Mouse (Mus musculus): ENCODE data around the gene Thap4.
"Not testable (repeated sequence)": the region's sequence is repeated elsewhere in the genome, so short reads cannot be mapped to it uniquely, and the experiment has no call there.

Gene Thap4

DNA sequence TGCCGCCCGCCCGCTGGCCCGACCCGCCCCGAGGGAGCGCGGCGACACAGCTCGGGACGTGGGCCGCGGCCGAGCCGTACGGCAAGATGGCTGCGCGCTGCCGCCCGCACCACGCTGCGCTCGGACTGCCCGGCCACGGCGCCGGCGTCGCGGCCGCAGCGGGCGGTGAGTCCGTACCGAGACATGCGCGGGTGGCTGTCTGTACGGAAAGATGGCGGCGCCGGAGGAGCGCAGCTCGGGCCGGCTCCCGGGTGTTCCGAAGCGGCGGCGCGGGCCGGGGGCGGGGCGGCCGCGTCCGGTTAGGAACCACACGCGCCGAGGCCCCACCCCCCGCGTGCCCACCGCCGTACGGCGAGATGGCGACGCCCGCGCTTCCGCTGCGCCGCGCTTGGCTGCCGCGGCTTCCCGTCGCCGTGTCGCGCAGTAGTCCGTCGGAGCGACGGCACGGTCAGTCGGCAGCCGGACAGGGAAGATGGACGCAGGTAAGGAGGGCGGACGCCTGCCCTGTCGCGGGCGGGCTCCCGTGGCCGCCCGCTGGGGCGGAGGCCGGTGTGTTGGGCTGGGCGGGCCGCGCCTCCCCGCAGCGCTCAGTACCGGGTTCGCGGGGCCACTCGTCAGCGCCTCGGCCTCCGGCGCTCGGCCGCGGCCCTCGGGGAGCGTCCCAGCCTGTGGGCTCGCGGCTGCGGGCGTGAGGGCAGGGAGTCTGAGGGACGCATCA is at the start of gene Thap4:
Thap4 (minus strand) TSS at position 292 of the 718 bp plus-strand sequence.
- DNase-seq: peak; percentile 94

DNA sequence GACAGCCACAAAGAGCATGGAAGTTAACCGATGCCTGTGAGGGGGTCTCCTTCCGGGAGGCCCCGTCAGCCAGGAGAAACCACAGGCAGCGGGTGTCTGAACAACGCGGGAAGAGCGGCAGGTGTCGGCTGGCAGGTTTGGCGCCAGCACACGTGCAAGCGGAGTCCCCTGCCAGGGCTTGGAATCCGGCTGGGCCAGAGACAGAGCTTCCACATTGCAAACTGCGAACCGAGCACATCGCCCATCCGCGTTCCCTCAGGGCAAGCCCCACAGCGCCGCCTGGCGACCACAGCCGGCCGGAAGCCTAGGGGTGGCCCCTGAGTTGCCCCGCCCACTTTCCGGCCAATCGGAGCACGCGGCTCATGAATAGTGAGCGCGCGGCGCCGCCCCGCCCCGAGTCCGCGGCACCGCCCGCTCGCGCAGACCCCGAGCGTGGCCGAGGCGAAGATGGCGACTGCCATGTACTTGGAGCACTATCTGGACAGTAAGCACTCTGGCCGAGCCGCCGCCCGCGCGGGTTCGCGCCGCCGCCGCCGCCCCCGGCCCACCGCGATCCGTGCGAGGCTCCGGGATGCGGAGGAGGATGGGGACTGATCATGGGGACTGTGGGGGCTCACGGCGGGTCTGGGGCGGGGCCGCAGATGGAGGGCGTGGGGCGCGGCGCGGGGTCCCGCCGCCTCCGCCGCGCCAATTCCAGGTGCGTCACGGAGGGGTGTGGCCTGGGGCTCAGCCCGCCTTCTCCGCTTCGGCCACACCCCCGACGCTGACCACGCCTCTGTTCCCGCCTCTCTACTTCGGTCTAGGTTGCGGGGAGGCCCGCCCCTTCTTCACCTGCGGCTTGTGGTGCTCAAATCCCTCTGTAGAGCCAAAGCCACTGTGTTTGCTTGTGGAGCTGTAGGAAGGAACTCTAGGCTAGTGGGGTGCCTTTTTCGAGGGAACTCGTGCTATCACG is 49.2 kb upstream of the Thap4 start, which contains the start of gene Ing5:
Ing5 (plus strand) TSS at position 410 of the 952 bp plus-strand sequence.
- peak; percentile 100 for DNase-seq

DNA sequence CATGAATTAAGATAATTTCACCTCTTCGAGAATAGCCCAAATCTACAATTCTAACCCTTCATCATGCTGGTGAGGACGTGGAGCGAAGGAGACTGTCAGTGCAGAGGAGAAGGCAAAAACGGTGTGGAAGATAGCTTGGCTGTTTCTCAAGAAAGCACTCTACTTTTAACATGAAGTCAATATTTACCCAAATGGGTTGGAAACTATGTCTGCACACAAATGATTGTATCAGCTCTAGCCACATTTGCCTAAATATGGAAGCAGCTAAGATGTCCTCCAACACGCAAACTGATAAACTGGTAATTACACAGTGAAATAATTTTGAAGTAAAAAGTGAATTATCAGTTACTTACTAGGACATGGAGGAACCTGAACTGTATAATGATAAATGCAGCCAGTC is 48.1 kb upstream of the Thap4 start:
- DNase-seq: no peak

DNA sequence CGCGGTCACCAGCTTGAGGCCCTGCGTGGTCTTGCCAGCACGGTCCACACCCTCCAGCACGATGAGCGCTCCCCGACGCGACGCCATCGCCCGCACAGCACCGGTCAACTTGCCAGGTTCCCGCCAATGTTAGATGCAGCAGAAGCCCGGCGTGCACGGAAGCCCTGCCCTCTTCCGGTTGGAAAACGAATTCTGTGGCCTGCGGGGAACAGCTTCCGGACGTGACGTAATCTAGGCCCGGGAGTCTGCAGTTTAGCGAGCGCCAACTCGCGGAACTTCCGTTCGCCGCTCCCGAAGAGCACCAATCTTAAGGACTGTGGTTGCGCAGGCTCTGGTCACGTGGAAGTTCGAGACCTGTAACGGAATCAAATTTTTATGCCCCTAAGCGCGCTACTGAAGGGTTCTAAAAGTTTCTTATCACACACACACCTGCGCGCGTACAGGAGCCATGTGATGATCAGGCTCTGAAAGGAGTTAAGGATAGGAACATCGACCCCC is 47.1 kb upstream of the Thap4 start, which contains the start of gene Dtymk:
Dtymk (minus strand) TSS at position 194 of the 498 bp plus-strand sequence.
- DNase-seq: peak; percentile 96

DNA sequence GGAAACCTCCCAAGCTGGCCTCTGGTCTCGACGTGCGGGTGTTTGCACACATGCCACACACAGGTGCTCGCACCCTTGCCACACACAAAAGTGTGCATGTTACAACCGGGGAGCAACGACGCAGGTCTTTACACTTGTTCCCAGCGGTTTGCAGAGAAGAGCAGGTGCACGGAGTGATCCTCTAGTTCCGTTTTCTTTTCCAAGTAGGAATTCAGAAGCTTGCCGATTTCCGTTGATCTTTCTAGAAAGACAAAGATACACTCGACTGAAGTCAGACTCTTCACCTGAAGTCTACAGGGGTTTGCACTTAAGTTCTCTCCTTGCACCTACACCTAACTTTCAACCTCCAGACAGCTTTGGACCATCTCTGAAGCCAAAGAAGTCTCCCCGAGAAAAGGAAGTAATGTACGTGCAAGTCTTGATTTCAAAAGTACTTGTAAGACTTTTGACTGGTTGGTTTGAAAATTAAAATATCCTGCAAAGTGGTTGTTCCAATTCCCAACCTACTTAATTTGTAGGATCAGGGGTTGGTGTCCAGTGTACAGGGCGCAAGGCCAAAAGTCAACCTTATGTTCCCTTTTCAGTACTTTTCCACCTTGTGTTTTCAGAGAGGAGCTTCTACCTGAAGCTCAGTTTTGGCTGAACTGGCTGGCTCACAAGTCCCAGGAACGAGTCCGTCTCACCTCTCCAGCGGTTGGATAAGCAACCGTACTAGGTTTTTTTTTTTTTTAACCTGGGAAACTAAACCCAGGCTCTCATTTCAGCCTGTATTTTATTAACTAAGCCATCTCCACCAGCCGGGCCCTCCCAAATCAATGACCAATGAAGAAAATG is 46.2 kb upstream of the Thap4 start:
- DNase-seq: no peak

DNA sequence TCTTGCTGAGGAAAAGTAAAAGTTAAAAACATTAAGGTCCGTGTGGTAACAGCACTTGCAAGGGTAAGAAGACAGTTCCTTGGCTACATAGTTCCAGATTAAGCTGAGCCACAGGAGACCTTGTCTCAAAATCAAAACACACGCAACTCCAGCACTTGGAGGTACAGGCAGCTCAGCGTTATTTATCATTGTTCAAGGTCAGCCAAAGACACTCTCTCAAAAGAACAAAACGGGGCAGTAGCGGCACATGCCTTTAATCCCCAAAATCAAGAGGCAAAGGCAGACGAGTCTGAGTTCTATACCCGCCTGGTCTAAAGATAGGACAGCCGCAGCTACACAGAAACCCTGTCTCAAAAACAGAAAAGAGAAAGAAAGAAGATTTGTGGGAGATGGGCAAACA is 41.2 kb upstream of the Thap4 start:
- DNase-seq: no peak

DNA sequence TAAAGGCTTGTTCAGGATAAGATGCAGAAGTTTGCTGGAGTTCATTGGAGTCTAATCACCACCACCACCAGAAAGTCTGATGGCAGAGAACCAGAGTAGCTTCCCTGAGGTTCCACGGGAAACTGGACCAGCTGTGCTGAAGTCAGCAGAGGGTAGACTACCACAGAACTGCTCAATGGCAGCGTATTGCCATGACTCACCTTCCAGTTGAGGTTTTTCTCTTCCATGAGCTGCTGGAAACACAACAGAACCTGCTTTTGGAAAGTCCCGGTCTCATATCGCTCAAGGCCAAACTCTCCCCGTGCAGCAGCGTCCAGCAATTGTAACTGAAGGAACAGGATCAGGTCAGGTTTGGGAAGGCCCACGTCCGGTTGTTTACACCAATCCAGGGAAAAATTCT is 39.9 kb upstream of the Thap4 start:
- DNase-seq: no peak

DNA sequence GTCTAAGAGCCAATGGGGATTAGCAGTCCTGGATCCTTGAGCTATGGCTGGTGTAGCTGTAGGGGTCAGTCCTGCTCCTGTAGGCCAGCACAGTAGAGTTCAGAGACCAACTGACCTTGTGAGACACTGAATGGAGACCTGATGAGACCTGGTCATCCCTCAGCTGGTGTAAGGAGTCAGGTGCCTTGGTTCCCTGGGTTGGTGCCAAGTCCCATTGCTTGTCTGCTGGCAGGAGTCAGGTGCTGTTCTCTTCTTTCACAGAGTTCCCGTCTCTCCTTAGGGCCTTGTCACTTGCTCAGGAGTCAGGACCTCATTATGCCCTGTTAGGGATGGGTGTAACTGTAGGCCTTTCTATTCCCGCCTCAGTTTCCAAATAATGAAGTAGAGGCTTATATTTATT is 32.2 kb upstream of the Thap4 start:
- DNase-seq: no peak

DNA sequence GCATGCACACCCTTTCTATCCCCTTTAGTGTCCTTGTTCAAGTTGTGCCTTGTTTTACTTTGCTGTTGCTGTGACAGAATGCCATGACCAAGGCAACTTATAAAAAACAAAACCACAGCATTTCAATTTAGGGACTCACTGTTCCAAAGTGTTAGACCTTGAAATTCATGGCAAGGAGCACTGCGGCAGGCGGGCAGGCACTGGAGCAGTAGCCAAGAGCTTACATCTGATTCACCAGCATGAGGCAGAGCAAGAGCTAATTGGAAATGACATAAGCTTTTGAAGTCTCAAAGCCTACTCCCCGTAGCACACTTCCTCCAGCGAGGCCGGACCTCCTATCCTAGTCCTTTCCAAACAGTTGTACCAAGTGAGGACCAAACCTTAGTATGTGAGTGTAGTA is 22.0 kb upstream of the Thap4 start:
- DNase-seq: no peak

DNA sequence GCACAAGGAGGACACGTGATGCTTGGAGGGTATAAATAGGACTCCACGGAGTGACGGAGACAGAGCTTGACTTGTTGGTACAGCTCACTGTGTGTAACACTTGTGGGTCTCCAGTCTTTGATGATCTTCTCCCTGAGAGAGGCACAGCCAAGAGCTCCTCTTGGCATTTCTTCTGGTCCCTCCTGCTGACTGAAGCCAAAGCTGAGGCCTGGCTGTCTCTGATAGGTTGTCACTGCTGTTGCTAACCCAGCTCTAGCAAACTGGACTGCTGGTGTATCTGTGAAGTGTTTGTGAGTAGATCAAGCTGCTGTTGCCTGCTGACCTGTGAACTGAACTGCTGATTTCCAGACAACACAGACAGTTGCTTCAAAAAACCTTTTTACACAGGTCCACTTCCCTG is 15.2 kb upstream of the Thap4 start:
- no peak for DNase-seq

DNA sequence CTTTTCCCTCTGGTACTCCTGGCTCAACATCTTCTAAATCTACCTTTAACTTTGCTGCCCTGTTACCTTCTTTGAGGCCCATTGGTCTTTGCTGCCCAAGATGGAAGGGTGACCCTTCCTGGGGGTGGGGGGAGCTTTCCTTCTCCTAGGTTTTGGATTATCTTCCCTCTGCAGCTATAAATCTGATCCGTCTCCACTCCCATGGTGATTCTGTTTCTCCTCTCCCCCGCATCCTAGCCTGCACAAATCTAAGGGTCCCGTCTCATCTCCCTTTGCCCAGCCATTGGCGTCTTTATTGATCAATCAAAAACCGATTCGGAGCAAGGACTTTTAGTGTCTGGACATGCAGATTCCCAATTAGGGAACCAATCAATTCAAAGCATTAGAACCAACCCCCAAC is 12.9 kb upstream of the Thap4 start:
- no peak for DNase-seq

DNA sequence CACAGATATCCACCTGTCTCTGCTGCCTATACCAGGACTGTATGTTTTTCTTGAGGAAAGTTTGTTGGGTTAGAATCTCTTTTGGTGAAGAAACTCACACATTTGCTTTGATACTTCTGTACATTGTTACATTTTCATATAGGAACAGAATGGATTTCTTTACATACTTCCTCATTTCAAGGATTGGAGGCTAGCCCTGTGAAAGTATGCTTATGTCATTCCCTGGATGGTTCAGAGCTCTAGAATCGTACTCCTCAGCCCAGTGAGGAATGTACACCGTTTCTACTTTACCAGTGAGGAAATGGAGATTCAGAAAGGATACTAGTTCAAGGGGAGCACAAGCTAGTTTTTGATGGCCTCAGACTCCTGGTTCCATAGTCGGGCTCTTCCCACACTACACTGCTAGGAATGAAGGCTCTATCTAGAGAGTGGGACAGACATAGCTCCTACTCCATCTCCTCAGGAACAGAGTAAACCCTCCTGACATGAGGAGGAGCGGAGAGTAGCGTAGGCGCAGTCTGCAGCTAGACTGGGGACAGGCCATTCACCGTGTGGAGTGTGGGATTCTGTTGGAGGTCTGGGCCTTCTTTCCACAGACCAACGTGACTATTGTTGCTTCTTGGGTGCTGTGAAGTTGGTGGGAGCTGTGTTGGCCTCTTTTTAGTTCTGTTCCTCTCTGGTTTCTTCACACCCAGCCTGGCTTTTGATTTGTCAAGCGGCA is 10.4 kb upstream of the Thap4 start:
- DNase-seq: no peak

DNA sequence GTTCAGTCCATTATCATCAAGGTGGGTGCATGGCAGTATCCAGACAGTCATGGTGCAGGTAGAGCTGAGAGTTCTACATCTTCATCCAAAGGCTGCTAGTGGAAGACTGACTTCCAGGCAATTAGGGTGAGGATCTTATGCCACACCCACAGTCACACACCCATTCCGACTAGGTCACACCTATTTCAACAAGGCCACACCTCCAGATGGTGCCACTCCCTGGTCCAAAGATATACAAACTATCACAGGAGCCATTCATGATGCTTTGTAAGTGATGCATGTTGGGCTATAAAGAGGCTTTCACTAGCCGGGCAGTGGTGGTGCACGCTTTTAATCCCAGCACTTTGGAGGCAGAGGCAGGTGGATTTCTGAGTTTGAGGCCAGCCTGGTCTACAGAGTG is 8.9 kb upstream of the Thap4 start:
- DNase-seq: not testable (repeated sequence)

DNA sequence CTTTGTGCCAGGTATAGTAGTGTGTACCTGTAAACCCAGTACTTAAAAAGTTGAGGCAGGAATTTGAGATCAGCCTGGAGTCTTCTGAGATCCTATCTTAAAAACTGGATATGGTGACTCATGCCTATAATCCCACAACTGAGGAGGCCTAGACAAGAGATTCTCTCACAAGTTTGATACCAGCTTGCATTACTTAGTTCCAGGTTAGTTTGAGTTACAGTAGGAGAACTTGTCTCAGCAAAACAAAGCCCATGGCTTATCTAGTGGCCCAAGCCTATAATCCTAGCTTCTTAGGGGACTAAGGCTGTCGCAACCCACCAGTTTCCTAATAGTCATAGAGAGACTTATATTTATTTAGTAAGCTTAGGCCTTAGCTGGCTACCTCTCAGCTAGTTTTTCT is 5.4 kb upstream of the Thap4 start:
- DNase-seq: no peak

DNA sequence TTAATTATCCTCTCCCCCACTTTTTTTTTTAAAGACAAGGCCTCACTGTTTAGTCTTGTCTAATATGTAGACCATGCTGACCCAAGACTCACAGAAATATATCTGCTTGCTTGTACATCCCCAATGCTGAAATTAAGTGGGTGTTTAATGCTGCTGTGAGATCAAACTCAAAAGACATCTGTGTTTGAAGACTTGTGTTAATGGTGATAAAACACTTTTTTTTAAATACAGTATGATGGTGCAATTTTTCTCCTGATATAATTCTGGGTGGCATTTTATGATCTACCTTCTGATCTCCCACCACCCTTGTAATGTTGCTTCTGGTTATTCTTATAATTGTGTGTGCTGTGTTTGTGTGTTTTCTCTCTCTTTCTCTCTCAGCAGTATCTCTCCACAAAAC is 1.5 kb upstream of the Thap4 start:
- no peak for DNase-seq

DNA sequence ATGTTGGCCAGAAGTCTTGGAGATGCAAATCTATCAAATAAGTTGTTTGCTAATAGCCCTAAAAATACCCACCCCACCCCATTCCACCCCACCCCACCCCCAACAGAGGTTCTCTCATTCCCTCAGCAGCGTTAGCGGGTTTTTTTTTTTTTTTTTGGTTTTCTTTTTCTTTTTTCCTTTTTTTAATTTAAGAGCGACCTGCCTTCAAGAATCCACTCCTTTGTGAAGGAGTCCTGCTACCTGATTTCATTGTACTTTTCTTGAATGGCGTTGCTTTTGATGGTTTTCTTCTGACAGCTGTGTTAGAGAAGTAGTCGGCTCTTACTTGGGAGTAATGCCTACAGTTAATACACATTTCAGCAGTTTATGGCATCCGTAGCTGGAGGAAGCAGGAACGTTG is 954 bp upstream of the Thap4 start:
- no peak for DNase-seq

DNA sequence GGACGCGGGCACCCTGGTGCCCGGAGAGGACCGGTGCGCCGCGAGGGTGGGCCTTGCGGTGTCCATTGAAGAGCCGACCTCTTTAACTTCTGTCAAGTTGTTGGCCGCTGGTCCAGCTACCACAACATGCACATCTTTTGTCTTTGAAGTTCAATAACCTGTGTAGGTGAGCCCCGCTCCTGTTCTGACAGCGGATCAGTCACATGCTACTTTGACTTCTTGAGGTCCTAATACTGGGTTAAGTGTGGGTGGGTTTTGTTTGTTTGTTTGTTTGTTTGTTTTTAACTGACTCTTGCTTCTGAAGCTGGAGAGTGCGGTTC is 587 bp upstream of the Thap4 start:
- DNase-seq: no peak

DNA sequence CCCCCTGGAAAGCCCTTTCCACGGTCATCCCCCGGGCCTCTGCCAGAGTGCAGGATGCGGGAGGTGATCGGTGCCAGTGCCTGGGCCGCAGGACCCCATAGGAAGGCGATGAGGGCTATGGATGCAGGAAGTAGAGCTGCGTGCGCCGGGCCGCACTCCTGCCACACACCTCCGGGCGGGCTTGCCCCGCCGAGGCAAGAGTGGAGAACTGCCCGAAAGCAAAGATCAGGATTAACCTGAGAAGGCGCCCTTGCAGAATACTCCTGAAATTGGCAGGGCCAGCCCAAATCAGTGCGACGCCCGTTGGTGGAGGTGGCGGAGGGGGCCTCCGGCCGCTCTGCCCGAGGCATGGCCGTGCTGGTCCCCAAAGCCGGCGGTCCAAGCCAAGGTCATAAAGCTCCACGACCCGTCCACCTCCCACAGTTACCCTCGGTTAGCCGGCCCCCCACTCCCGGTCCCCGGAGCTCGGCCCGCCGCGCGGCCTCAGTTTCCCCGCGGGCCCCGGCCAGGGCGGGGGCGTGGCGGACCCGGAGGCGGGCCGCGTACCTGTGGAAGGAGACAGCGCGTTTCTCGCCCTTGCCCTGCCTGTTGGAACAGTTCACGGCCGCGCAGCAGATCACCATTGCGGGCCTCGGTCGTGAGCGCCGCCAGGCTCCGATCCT is 622 bp downstream of the Thap4 start:
- peak; percentile 42 for DNase-seq

DNA sequence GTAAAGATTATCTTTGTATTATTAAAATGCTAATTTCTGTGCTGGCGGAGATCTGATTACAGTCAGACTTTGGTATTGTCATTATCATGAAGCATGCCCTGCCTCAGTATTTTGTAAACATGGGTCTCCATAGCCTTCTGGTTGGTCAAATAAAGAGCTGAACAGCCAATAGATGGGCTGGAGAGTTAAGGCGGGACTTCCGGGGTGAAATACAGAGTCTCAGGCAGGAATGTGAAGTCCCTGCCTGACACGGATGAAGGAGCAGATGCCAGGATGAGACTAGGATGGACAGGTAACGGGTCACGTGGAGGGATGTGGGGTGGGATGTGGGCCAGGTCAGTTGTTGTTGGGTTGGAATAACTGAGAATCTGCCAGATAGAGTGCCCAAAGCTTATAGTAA is 3.4 kb downstream of the Thap4 start, which contains the start of gene Atg4b:
Atg4b (plus strand) TSS at position 211 of the 400 bp plus-strand sequence.
- peak; percentile 68 for DNase-seq

DNA sequence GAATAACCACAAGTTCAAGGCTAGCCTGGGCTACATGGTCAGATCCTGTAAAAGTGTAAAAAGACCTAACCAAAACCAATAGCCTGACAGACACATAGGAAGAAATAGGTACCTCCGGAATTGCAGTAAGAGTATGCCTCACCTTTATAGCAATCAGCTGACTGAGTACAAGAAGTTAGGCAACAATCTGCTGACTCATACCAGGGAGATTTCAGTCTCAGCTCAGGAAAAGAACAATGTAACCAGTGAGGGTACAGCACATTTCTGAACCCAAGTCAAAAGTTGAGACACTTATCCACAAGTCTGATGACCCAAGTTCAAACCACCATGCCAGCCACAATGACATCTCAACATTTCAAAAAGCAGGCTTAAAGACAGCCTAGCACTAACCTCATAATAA is 6.1 kb downstream of the Thap4 start:
- DNase-seq: no peak

DNA sequence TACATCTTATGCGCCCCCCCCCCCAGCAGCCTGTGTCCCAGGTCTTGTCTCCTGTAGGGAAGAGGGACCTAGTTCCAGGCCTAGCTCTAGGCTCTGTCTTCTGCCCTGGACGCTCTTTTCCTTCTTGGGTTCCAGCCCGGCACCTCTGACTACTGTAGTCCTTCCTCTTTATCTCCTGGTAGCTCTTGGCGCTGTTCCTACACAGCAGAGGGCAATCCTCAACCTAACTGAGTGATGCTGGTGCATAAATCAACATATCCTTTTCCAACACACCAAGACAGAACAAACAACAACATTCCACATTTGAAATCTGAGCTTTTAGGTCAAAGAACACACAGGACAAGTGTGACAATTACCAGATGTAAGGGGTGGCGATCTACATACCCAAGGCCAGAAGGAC is 8.5 kb downstream of the Thap4 start:
- DNase-seq: no peak

DNA sequence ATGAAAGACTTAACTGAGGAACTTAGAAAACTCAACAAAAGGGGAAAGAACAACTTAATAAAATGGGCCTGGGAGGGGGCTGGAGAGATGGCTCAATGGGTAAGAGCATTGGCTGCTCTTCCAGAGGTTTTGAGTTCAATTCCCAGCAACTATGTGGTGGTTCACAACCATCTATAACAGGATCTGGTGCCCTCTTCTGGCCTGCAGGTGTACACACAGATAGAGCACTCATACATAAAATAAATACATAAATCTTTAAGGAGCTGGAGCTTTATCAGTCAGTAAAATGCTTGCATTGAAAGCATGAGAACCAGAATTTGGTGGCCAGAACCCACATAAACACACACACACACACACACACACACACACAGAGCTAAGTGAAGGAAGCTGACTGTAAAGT is 11.8 kb downstream of the Thap4 start:
- no peak for DNase-seq
